Mouse (Mus musculus) thymus, adult 18-20 months (tissue): ENCODE measurements around the gene Olfr1427.
"Not testable (repeated sequence)": the region's sequence is repeated elsewhere in the genome, so short reads cannot be mapped to it uniquely, and the experiment has no call there.

Experiments used
- DNase-seq, 2 experiments: peaks; one replicate each; pipeline ENCODE4 v3.0.0; 2022; ENCODE audit warnings: mixed read lengths in 2 of 2

Gene Olfr1427

DNA sequence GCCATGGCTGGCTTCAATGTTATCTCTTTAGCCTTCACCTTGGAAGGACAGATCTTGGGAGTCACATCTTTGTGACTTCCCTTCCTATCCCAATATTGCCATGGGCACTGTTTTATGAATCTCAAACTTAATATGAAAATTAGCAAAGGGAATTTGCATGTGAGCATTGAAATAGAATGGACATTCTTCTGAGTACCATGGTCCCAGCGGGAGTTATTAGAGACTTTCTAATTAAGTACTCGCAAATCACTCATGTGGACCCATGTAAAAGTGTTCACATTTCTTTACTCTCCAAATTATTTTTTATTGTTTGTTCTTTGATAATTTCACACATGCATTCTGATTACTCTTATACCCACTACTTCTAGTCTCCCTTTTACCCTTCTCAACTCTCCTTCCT, at the start of gene Olfr1427:
Gene Olfr1427, minus strand, starts transcription at position 101 of the 400 bp plus-strand sequence.
- DNase-seq, result no peak

DNA sequence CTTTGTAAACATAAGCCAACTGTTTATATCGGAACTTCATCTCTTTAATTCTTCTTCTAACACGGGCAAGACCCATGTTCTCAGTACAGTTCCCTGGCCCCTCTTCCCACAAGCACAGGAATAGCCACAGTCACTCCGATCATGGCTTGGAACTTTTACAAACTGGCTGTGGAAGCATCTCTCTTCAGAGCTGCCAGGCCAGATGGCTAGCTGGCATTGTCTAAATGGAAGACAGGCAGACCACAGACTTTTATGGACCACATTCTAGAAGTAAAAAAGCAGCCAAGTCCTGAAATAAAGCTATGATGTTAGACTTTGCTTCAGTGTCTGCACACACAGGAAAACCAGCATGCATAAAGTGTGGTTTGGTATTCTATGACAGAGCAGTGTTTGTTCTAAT, 42.3 kb upstream of the Olfr1427 start:
- DNase-seq, result no peak

GRCm38 (mm10) chr19:12143356-12143755, 40.2 kb upstream of the Olfr1427 start:
- no peak for DNase-seq

- no peak for DNase-seq
Observed at GRCm38 (mm10) chr19:12134289-12134688, 31.2 kb upstream of the Olfr1427 start.

DNA sequence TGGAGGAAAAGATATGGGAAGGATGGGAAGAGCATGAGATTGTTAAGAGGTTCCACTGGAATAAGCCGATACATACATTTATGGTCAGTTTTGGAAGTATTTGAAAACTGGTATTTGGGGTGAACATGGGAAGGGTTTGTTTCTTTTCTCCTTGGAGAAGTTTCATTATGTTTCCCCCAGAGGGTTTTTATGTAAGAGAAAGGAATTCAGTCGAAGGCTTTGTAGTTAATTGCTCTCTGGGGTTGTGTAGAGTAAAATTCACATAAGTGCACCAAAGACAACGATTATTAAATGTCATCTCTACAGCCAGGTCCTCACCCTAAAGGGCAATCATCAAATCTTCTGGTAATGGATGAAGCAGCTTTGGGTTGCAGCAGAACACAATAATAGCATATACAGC, 20.0 kb upstream of the Olfr1427 start, which contains the start of gene Olfr76:
Gene Olfr76, minus strand, starts transcription at position 101 of the 400 bp plus-strand sequence.
- no peak for DNase-seq

DNA sequence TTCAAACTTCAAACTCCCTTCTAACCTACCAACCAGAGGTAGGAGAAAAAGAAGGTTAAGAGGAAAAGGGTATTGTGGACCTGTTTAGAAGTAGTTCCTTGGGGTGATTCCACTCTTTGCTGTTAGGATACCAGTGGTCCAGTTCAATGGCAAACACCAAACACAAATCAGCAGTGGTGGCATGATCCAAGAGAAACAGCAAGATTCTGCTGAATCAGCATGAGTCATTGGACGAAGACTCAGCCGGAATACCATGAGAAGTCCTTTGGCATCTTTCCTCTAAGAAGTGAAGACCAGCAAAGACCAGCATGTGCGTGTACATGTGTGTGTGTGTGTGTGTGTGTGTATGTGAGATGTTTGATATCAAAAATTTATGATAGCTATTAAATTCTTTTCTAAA, 13.3 kb upstream of the Olfr1427 start:
- DNase-seq, result no peak

GRCm38 (mm10) chr19:12115797-12116196, 12.7 kb upstream of the Olfr1427 start, which contains the start of gene Olfr1428:
Gene Olfr1428, minus strand, starts transcription at chr19:12115897.
- no peak for DNase-seq

DNA sequence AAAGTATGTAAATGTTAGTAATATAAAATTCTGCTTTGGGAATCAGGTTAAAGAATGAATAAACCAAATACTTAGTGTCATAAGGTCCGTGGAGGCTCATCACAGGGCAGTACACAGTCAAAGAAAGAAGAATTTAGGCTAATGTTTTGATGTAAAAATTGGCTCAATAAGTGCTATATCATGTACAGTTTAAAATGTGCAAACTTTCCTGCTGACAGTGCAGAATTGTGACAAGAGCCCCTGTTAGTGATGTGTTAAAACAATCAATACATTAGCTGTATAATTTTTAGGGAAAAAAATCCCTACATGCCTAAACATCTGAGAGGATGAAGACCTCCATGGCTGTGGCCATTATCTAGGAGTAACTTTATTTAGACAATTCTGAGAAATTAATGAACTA, 10.7 kb upstream of the Olfr1427 start:
- no peak for DNase-seq

GRCm38 (mm10) chr19:12104541-12104940, 1.4 kb upstream of the Olfr1427 start:
- DNase-seq, result no peak

DNA sequence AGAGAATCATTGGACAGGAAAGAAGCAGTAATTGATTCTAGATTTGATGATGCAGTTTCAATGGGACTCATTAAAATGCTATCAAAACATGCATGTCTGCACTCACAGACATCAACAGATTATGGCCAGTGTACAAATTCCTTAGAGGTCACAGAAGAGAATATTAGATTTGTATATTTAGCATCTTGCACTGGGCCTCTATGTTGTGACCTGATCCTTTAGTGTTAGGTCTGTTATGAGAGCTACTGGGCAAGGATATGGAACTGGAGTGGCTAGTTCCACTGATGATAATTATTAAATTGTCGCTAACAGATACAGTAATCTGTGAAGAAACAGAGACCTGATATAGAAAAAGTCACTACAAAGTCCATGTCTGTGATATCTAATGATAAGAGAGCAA, 11.2 kb downstream of the Olfr1427 start, which contains the start of gene Olfr1426:
Gene Olfr1426, minus strand, starts transcription at position 101 of the 400 bp plus-strand sequence.
- DNase-seq, result no peak

DNA sequence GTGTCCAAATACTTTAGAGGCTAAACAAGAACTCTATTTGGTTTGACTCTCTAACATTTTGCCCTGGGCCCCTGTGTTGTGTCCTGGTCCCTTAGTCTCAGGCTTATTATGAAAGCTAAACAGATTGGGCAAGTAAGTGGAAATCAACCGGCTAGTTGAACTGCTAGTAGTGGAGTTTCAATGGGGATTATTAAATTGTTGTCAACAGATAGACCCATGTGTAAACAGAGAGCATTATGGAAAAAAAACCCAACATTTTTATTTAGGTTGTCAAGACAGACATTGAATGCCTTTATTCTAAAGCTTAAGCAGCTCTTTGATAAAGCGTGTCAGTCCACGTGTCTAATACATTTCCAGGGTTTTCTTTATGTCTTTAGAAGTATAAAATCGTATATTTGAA, 25.5 kb downstream of the Olfr1427 start, which contains the start of gene Olfr1425:
Gene Olfr1425, minus strand, starts transcription at position 101 of the 400 bp plus-strand sequence.
- not testable (repeated sequence) for DNase-seq

DNA sequence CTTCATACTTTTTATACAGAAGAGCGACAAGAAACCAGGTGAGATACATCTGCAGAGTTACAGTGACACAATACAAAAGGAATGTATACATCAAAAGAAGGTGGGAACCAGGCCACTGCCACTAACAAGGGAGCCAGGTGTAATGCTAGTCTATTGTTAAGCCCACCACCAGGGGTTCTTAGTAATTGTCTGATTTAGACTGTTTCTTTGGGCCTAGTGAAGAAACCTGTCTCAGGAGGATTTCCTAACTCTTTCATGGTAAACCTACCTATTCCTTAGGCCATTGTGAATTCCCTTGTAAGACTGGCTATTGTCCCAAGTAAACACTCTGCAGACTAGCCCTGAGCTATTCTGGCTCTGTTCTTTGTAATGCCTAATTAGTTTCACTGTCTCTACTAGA, 33.6 kb downstream of the Olfr1427 start:
- DNase-seq, result not testable (repeated sequence)

DNA sequence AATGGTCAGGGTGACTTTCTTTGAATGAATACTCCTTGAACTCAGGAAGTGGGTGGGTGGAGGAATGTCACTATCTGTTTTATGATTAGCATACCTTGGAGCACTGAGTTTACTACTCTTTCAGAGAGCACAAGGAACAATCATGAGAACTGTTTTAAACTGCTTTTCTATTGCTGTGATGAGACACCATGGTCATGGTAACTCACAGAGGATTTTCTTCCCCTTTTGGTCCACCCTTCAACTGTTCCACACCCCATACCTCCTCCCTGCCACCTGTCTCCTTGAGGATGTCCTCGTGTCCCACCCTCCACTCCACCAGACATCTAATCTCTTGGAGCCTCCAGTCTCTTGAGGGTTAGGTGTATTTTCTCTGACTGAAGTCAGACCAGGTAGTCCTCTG, 35.3 kb downstream of the Olfr1427 start:
- not testable (repeated sequence) for DNase-seq

GRCm38 (mm10) chr19:12062582-12062981, 40.6 kb downstream of the Olfr1427 start, which contains the start of gene Olfr1424:
Gene Olfr1424, minus strand, starts transcription at chr19:12062682.
- not testable (repeated sequence) for DNase-seq
